Mouse (Mus musculus) stomach, postnatal 0 days (tissue): ENCODE results near the gene Gm8113.
"Not testable (repeated sequence)": the region's sequence is repeated elsewhere in the genome, so short reads cannot be mapped to it uniquely, and the experiment has no call there.

ENCODE experiments used
- CTCF ChIP-seq: IDR thresholded peaks from 2 replicates; pipeline ENCODE4 v1.5.1; 2016; ENCODE audit warnings: antibody characterized with exemption, low read depth, mild to moderate bottlenecking, moderate library complexity
- EP300 ChIP-seq: optimal IDR thresholded peaks from 2 replicates; pipeline ENCODE3; 2016; ENCODE audit warnings: antibody characterized with exemption

GRCm38 (mm10) chr14:43955074-43955473 lies 29.9 kb downstream of the Gm8113 start:
- TF ChIP-seq CTCF, EP300: not testable (repeated sequence)
